Mouse (Mus musculus): Measurements from ENCODE around the gene Serpinb9g. TPM values are rescaled to one million over a fixed set of nuclear protein-coding genes. Genes with fewer than 3 reads are reported as not detected.
"Not testable (repeated sequence)": the region's sequence is repeated elsewhere in the genome, so short reads cannot be mapped to it uniquely, and the experiment has no call there.

The Serpinb9g gene
- polyA plus RNA-seq (2016; fragmentation: Nextera tagmentation; extraction: Ambion mirVana) = not detected in 2 replicates

- H3K4me3 ChIP-seq; H3K9ac ChIP-seq; H3K4me1 ChIP-seq; H3K36me3 ChIP-seq; ATAC-seq (ENCODE audit: insufficient number of reproducible peaks, insufficient read depth, low FRiP score, low TSS enrichment); H3K9me3 ChIP-seq; H3K4me2 ChIP-seq (replicated peaks); H3K27ac ChIP-seq; H3K27me3 ChIP-seq: not testable (repeated sequence)
- WGBS = 76% methylated on average over 4 of the region's 4 CpGs
Measured at GRCm38 (mm10) chr13:33484490-33484889, at the start of gene Serpinb9g. TSS of gene Serpinb9g (plus strand) at chr13:33484790.

GRCm38 (mm10) chr13:33483872-33484271 is 718 bp upstream of the Serpinb9g start:
- not testable (repeated sequence) for H3K27me3 ChIP-seq; H3K4me2 ChIP-seq (replicated peaks); H3K27ac ChIP-seq; H3K9me3 ChIP-seq; ATAC-seq (ENCODE audit: insufficient number of reproducible peaks, insufficient read depth, low FRiP score, low TSS enrichment); H3K36me3 ChIP-seq; H3K4me1 ChIP-seq; H3K9ac ChIP-seq; H3K4me3 ChIP-seq
- WGBS = 69% methylated on average over 3 of the region's 3 CpGs

GRCm38 (mm10) chr13:33524629-33525028 is 40.0 kb downstream of the Serpinb9g start:
- ATAC-seq (ENCODE audit: insufficient number of reproducible peaks, insufficient read depth, low FRiP score, low TSS enrichment) = no peak
- Histone ChIP-seq H3K9me3 (peaks cover 8% of the 10 kb centered on the region; the same call in 1 of the 2 replicates), H3K36me3 (no peaks in the 10 kb centered on the region), H3K4me1 (no peaks in the 10 kb centered on the region), H3K4me2 (replicated peaks) (no peak overlapping the region), H3K27me3 (no peaks in the 10 kb centered on the region), H3K9ac (no peak overlapping the region), H3K4me3 (no peak overlapping the region), H3K27ac (no peak overlapping the region)

GRCm38 (mm10) chr13:33532814-33533213 is 48.2 kb downstream of the Serpinb9g start:
- H3K4me3 ChIP-seq = no peak overlapping the region

More at GRCm38 (mm10) chr13:33532814-33533213, 48.2 kb downstream of the Serpinb9g start:
- Histone ChIP-seq H3K9ac (no peak overlapping the region), H3K27me3 (no peaks in the 10 kb centered on the region), H3K36me3 (no peaks in the 10 kb centered on the region), H3K9me3 (no peaks in the 10 kb centered on the region), H3K27ac (no peak overlapping the region), H3K4me2 (replicated peaks) (no peak overlapping the region), H3K4me1 (no peaks in the 10 kb centered on the region)
- no peak for ATAC-seq (ENCODE audit: insufficient number of reproducible peaks, insufficient read depth, low FRiP score, low TSS enrichment)

Other genes starting within 250 kb of the Serpinb9g start
- gene Serpinb9e, start 235.2 kb upstream of the Serpinb9g start, polyA plus RNA-seq (2016; fragmentation: Nextera tagmentation; extraction: Ambion mirVana) = not detected in 2 replicates
- not detected in 2 replicates for gene Serpinb9f, start 160.7 kb upstream of the Serpinb9g start, polyA plus RNA-seq (2016; fragmentation: Nextera tagmentation; extraction: Ambion mirVana)
- not detected in 2 replicates for gene Gm11397, start 89.0 kb upstream of the Serpinb9g start, polyA plus RNA-seq (2016; fragmentation: Nextera tagmentation; extraction: Ambion mirVana)
- not detected in 2 replicates for gene Serpinb6d, start 176.6 kb downstream of the Serpinb9g start, polyA plus RNA-seq (2016; fragmentation: Nextera tagmentation; extraction: Ambion mirVana)

Measured in embryonic facial prominence, embryonic 12.5 days (tissue).